Mouse (Mus musculus) heart, postnatal 4 days (tissue): ENCODE results near the gene Agpat2. TPM values are rescaled to one million over a fixed set of nuclear protein-coding genes. Genes with fewer than 3 reads are reported as not detected.

ENCODE experiments used
- DNase-seq: peaks from one replicate; pipeline ENCODE4 v3.0.0; 2021
- total RNA-seq, 2 experiments: library from RNA; stranded (reverse); gene quantifications; 2 replicates each; pipeline ENCODE4 v1.2.3; 2021

Agpat2 gene
- total RNA-seq, 2 experiments from 2014 or later = 23.9 to 25.4 TPM

- no peak for DNase-seq
These were observed 29.4 kb downstream of the Agpat2 start for GRCm38 (mm10) chr2:26574862-26575261.

DNA sequence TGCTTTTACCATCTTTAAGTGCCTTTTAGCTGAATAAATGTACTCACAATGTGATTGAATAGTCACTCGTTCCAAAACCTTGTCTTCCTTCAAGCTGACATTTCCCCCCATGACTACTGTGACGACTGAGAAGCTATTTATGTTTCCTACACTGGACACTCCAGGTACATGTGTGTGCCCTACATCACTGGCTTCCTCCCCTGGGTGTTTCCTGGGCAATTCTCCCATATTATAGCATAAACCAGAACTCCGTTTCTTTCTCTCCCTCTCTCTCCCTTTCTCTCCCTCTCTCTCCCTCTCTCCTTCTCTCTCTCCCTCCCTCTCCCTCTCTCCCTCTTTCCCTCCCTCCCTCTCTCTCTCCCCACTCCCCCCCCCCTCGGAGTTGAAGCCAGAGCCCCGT is 30.4 kb downstream of the Agpat2 start:
- peak; percentile 7 for DNase-seq

- DNase-seq = peak; percentile 84
These were observed 30.8 kb downstream of the Agpat2 start for GRCm38 (mm10) chr2:26573396-26573795.

DNA sequence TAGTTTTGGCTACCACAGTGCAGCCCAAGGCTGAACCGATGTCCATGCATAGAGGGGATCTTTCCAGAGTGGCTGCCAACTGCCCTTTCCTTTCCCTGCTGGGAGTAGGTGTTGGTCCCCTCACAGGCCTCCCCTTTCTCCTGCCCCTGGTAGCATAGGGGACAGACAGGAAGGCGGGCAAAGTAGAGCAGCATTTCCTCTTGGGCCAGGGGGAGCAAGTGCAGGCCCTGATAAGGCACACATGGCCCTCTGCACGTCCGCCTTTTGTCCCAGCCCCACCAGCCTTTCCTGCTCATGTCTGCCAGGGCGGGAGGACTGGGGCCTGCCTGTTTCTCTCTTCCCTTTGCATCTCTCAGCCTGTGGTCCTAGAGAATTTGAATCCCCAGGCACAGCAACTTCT is 32.4 kb downstream of the Agpat2 start:
- peak; percentile 75 for DNase-seq

DNA sequence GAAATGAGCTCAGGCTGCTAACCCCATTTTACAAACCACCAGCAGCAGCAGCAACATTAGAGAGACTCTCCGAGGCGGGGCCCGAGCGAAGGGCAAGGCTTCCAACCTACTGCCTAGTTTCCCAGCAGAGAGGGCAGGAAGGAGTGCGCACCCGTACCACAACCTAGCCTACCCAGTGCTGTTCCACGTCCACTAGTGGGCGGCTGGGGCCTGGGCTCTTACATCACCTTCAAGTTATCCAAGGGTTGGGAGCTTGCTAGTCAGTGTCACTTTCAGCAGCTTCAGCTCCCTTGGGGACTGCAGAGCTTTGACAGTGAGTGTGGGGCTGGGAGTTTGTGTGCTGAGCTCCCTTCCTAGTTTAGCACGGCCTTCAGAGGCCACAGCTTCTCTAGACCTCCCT is 32.8 kb downstream of the Agpat2 start:
- peak; percentile 54 for DNase-seq

- peak; percentile 86 for DNase-seq
These were observed 34.2 kb downstream of the Agpat2 start for GRCm38 (mm10) chr2:26570034-26570433.

- DNase-seq = peak; percentile 72
These were observed 38.0 kb downstream of the Agpat2 start for GRCm38 (mm10) chr2:26566221-26566620.

DNA sequence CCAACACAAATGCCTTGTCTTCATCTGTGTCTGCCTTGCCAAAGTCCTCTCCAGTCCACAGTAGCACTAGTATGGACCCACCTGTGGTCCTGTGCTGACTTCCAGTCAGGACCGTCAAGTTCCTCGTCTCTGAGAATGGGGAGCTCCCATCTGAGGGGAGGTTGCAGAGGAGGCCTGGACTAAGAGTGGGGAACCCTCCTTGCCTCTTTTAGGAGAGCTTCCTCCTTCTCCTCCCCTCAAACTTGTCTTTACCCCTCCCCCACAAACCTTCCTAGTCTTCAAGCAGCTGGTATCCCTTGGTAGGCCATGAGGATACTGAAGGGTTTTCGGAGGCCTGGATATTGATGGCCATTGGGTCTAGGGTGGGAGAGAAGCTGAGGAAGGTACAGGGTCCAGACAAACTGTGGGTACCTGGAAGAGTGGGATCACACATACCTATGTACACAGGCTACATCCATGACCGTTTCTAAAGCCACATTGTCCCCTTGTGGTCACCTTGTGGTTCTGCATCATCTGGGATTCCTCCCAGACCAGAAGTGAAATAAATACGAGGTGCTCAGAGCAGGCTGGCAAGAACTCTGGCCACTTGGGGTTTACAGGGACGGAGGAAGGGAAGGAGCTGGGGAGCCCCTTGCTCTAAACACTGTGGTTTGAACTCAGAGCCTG is 42.7 kb downstream of the Agpat2 start:
- peak; percentile 53 for DNase-seq

DNA sequence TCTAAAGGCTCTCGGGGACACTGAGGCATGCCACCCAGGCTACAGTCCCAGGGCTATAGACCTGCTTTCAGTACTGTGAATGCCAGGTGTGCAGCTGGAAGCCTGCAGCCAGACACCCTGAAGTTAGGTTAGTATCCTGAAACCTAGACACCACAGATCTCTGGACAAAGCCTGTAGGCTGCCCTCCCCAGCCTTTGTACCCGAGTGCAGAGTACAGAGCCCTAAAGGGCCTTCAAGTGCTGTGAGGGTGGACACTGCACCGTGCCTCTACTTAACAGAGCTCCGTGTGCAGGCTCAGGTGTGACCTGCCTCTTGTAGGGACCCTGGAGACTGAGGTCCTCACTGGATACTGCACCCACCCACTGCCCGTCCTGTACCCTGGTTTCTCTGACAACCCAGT is 43.7 kb downstream of the Agpat2 start:
- DNase-seq = no peak

GRCm38 (mm10) chr2:26556535-26556993 is 47.7 kb downstream of the Agpat2 start:
- DNase-seq = no peak

DNA sequence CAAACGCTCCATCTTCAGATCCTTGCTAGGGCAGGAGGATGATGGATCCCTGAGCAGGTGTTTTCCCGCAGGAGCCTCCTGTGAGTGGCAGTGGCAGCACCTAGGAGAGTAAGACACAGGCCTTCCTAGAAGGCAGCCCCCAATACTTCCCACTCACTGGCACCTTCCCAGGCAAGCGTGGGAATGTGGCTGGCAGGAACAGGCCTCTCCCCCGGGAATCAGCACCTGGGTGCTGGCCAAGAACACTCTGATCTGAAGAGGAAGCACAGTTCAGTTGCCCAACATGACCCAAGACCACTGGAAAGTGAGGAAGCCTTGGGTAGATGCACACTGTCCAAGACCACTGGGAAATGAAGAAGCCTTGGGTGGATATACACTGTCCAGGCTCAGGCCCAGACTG is 49.1 kb downstream of the Agpat2 start:
- peak; percentile 80 for DNase-seq

GRCm38 (mm10) chr2:26553904-26554303 is 50.3 kb downstream of the Agpat2 start:
- DNase-seq = no peak

DNA sequence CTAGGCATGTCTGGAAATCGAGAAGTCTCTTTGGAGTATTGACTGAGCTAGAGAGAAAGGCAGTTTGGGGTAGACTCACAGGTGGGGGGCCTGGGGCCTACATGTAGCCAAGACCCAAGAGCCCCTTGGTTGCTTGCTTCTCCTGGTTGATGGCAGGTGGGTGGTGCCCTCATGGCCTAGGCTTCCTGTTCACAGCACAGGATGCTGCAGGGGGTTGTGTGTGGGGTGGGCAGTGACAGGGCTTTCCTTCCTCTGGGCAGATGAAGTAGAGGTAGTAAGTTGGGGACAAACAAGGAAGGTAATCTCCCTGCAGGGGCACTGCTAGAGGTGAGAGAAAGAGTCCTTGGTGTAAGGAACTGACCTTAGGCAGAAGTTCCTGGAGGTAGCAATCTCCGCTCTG is 52.2 kb downstream of the Agpat2 start:
- DNase-seq = no peak

GRCm38 (mm10) chr2:26551446-26551845 is 52.8 kb downstream of the Agpat2 start:
- DNase-seq = no peak

DNA sequence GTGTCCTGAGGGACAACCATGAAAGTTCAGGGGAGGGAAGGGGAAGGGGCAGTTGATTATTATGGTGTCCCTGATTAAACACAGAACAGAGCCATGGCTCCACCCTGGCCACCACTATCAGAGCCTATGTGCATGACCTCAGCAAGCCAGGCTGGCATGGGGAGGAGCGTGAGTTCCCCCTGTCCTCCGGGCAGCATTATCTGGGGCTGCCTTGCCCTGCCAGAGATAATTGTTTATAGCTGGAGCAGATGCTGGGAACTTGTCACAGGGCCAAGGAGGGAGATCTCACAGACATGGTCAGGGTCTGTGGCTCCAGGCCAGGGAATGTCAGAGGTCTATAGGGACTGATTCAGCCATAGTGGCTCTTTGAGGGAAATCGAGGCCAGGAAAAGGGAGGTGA is 53.4 kb downstream of the Agpat2 start:
- peak; percentile 40 for DNase-seq

- DNase-seq = no peak
These were observed 54.0 kb downstream of the Agpat2 start for GRCm38 (mm10) chr2:26550205-26550604.

DNA sequence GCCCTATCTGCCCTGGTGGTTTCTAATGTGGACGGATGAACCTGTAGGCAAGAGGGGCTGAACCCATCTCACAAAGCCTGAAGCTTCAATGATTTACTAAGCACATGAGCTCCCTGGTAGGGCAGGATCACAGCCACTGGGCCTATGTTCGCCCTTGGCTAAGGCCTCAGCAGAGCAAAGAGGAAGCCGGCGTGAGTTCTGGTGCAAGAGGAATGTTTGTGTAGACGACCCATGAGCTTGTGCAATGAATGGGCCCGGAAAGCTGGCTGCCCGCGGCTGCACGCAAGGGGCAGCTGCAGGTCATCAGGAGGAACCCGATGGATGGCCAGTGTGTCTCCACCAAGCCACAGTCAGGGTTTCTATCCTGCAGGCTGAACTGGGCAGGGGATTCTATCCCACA is 54.4 kb downstream of the Agpat2 start:
- no peak for DNase-seq

DNA sequence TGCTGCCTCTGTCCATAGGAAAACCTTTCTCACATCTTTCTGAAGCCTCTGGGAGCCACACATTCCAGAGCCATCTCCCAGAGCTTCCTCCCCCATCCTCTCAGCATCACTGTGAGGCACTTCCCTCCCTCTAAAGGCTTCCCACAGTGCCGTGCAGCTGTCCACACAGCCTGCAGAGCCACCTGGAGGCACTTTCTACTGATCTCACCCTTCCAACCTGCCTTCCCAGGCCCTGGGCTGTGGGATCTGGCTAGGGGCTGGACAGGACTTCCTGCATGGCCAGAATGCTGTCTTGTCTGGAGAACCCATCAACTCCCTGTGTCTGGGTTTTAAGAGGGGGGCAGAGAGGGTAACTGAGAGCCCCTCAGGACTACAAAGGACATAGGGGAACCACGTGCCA is 56.7 kb downstream of the Agpat2 start:
- peak; percentile 51 for DNase-seq

DNA sequence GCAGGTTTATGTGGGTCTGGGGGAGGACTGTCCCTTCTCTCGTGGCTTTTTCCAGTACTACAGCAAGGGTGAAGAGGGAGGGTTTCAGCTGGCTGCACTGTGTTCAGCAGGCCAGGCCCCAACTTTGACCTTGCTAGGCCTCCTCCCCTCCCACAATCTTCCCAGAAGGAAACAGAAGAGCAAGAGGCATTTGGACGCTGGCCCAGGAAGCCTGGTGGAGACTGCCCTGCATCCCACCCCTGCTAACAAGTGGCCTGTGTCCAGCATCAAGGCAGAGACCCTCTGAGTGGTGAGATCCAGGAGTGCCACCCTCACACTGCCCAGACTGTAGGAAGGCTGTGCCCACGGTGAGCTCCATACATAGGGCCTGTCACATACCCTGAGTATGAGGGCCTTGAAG is 60.0 kb downstream of the Agpat2 start:
- peak; percentile 63 for DNase-seq

DNA sequence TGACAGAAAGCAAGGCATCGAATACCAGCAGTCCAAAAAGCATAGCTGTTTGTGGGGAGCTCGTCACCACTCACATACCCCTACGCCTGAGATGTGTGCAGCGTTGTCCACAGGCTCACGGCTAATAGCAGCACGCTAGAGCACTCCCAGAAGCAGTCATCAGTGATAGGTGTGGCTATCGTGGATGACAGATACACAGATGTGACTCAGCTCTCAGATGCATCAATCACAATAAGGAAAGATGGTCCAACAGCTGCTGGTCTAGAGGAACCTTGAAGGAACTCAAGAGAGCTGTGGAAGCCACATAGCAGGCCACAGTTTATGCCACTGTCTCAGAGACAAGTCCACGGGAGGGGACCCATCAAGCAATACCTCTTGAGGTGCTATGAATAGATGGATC is 60.4 kb downstream of the Agpat2 start:
- no peak for DNase-seq

DNA sequence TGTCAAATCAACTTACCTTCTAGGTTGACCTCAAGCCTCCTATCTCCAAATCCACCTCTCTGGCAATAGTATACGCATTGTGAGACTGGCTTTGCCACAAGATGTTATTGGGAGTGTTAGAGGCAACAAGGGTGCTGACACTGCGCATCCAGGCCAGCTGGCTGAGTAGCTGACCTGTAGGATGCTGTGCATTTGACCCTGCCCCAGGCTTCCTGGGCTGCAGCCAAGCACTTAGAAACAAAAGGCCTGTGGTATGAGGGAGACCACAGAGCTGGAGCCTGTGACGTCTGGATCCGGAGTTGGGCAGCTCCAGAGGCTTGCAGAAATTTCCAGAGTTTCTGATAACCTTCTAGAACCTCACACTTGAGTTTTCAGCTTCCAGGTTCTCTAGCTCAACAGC is 61.1 kb downstream of the Agpat2 start:
- DNase-seq = no peak
